Mouse (Mus musculus): ENCODE data around the gene Ogg1. TPM values are rescaled to one million over a fixed set of nuclear protein-coding genes. Genes with fewer than 3 reads are reported as not detected.

The Ogg1 gene
- total and polyA plus RNA-seq, 2 experiments from 2014 or later, result 7.3 to 14.8 TPM

DNA sequence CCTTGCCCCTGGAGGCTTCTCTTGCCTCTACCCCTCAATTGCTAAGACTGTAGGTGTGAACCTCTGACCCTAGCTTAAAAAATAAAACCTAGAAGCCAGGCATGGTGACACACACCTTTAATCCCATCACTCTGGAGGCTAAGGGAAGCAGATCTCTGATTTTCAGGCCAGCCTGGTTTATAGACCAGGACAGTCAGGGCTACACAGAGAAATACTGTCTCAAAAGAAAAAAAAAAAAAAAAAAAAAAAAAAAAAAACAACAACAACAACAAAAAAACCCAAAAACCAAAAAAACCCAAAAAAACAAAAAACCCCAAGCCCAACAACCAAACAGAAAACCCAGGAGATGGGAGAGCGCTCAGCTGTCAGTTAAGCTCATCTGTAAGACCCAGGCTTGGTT is 40.8 kb downstream of the Ogg1 start:
- Histone ChIP-seq H3K4me2 (ENCODE audit: low read depth, low read length, poor library complexity, severe bottlenecking) (no peak overlapping the region), H3K9ac (replicated peaks; ENCODE audit: low read length, poor library complexity, severe bottlenecking) (no peak overlapping the region), H3K27me3 (ENCODE audit: insufficient read depth, low read length) (no peaks in the 10 kb centered on the region), H3K4me1 (ENCODE audit: insufficient read depth, low read length) (no peaks in the 10 kb centered on the region), H3K9me3 (ENCODE audit: low read length) (no peaks in the 10 kb centered on the region), H3K27ac (ENCODE audit: low read depth, low read length) (no peak overlapping the region), H3K4me3 (ENCODE audit: low read depth, low read length) (no peak overlapping the region), H3K36me3 (ENCODE audit: insufficient read depth, low read length) (peaks cover 47% of the 10 kb centered on the region)
- ATAC-seq (ENCODE audit: low FRiP score), result no peak
- TF ChIP-seq CTCF (IDR thresholded peaks at IDR 0.05), result no peak
- 100% methylated on average over 1 of the region's 1 CpGs for WGBS
- no peak for DNase-seq (ENCODE audit: low spot score)

DNA sequence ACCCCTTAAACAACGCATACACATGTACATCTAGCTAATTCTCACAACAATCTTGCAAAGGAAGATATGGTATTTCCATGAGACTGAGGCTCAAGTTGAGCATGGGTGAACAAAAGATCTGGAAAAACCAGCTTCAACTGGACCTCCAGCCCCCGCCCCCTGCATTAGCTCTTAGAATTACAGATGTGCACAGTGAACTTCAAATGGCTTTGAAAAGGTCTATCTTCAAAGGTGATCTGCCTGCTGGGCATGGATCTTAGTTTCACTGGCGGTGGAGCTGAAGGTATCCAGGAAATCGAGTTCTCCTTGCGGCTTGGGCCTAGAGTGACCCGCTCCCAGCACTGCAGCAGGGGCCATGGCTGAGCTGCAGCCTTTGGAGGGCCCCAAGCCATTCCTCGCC is 41.4 kb downstream of the Ogg1 start:
- ATAC-seq (ENCODE audit: low FRiP score), result no peak
- no peak for DNase-seq (ENCODE audit: low spot score)
- Histone ChIP-seq H3K4me2 (ENCODE audit: low read depth, low read length, poor library complexity, severe bottlenecking) (no peak overlapping the region), H3K4me1 (ENCODE audit: insufficient read depth, low read length) (no peaks in the 10 kb centered on the region), H3K4me3 (ENCODE audit: low read depth, low read length) (no peak overlapping the region), H3K36me3 (ENCODE audit: insufficient read depth, low read length) (peaks cover 52% of the 10 kb centered on the region), H3K9me3 (ENCODE audit: low read length) (no peaks in the 10 kb centered on the region), H3K27me3 (ENCODE audit: insufficient read depth, low read length) (no peaks in the 10 kb centered on the region), H3K9ac (replicated peaks; ENCODE audit: low read length, poor library complexity, severe bottlenecking) (no peak overlapping the region), H3K27ac (ENCODE audit: low read depth, low read length) (no peak overlapping the region)
- no peak for TF ChIP-seq CTCF (IDR thresholded peaks at IDR 0.05)
- WGBS, result 93% methylated on average over 7 of the region's 7 CpGs

DNA sequence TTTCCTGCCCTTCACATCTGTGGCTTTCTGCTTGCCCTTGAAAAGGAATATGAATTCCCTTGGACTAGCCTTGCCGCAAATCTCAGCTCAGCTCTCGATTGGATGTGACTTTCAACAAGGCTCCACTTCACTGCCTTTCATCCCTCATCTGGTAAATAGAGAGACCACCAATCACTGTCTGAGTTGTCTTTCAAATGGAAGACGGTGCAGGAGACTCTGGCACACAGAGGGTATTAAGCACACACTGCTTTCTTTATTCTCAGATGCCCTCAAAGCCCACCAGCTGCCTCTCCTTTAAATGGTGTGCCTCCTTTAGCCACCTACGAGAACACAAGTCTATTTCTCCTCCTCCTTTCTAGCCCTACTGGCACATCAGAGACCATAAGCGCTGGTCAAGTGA is 41.8 kb downstream of the Ogg1 start:
- WGBS, result 78% methylated on average over 5 of the region's 5 CpGs
- H3K27me3 ChIP-seq (ENCODE audit: insufficient read depth, low read length), result no peaks in the 10 kb centered on the region
- H3K36me3 ChIP-seq (ENCODE audit: insufficient read depth, low read length), result peaks cover 56% of the 10 kb centered on the region
- no peak overlapping the region for H3K27ac ChIP-seq (ENCODE audit: low read depth, low read length)
- no peak overlapping the region for H3K9ac ChIP-seq (replicated peaks; ENCODE audit: low read length, poor library complexity, severe bottlenecking)
- H3K4me3 ChIP-seq (ENCODE audit: low read depth, low read length), result no peak overlapping the region
- H3K4me1 ChIP-seq (ENCODE audit: insufficient read depth, low read length), result no peaks in the 10 kb centered on the region
- ATAC-seq (ENCODE audit: low FRiP score), result peak; percentile 27; the same call in 1 of the 2 replicates
- peak; percentile 22 for DNase-seq (ENCODE audit: low spot score)
- H3K4me2 ChIP-seq (ENCODE audit: low read depth, low read length, poor library complexity, severe bottlenecking), result no peak overlapping the region
- TF ChIP-seq CTCF (IDR thresholded peaks at IDR 0.05), result no peak
- no peaks in the 10 kb centered on the region for H3K9me3 ChIP-seq (ENCODE audit: low read length)

DNA sequence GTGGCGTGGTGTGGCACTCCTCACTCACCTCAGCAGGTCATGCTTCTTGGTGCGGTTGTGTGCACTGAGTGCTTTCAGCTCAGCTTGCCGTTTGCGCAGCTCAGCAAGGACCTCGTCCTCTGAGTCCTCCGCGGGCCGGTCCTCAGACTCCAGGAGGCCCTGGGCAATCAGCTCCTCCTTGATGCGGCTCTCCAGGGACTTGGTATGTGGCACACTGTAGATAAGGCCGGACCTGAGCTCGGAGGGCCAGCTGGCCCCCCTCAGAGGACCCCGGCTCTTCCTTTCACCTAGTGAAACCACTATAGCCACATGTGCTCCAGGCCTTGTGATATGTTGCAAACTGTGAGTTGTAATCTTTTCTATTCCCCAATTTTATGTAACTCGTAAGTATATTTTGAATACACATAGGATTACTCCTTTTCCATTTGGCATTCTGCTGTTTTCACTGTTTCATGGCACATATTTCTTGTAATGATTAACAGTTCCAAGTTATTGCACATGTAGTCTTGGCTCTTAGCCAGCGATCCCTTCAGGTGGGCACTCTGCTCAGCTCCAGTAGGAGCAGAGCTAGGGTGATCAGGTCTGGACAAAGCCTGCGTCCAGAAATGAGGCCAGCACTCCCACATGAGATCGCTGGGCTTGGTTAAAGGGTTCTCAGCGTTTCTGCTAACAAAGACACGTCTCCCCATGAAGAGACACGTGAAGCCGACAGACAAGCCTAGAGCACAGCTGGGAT is 43.6 kb downstream of the Ogg1 start:
- 94% methylated on average over 20 of the region's 20 CpGs for WGBS
- H3K36me3 ChIP-seq (ENCODE audit: insufficient read depth, low read length), result peaks cover 69% of the 10 kb centered on the region
- H3K4me1 ChIP-seq (ENCODE audit: insufficient read depth, low read length), result no peaks in the 10 kb centered on the region
- no peaks in the 10 kb centered on the region for H3K27me3 ChIP-seq (ENCODE audit: insufficient read depth, low read length)
- no peak for TF ChIP-seq CTCF (IDR thresholded peaks at IDR 0.05)
- no peak overlapping the region for H3K4me3 ChIP-seq (ENCODE audit: low read depth, low read length)
- H3K9me3 ChIP-seq (ENCODE audit: low read length), result no peaks in the 10 kb centered on the region
- H3K4me2 ChIP-seq (ENCODE audit: low read depth, low read length, poor library complexity, severe bottlenecking), result no peak overlapping the region
- DNase-seq (ENCODE audit: low spot score) (no peak), ATAC-seq (ENCODE audit: low FRiP score) (no peak)
- H3K27ac ChIP-seq (ENCODE audit: low read depth, low read length), result no peak overlapping the region
- H3K9ac ChIP-seq (replicated peaks; ENCODE audit: low read length, poor library complexity, severe bottlenecking), result no peak overlapping the region

DNA sequence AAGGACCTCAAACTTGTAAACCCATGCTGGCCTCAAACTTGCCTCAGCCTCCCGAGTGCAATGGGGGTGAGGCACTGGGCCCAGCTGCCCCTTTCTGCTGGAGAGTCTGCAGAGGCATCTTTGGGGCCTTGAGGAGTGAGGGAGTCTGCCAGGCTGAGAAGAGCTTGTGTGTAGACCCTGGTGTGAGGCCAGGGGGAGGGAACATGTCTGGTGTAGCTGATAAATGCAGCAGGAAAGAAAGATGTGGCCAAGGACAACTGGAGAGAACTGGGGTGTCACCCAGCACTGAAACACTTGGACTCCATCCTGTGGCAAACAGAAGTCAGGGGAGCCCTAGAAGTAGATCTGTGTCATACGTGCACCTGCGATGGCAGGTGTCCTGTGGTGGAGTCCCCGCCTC is 46.7 kb downstream of the Ogg1 start:
- peaks cover 65% of the 10 kb centered on the region for H3K36me3 ChIP-seq (ENCODE audit: insufficient read depth, low read length)
- H3K27ac ChIP-seq (ENCODE audit: low read depth, low read length), result no peak overlapping the region
- H3K27me3 ChIP-seq (ENCODE audit: insufficient read depth, low read length), result no peaks in the 10 kb centered on the region
- no peak for DNase-seq (ENCODE audit: low spot score)
- H3K4me3 ChIP-seq (ENCODE audit: low read depth, low read length), result no peak overlapping the region
- no peaks in the 10 kb centered on the region; the same call in 1 of the 2 replicates for H3K4me1 ChIP-seq (ENCODE audit: insufficient read depth, low read length)
- no peak for TF ChIP-seq CTCF (IDR thresholded peaks at IDR 0.05)
- WGBS, result 95% methylated on average over 4 of the region's 4 CpGs
- no peak overlapping the region for H3K4me2 ChIP-seq (ENCODE audit: low read depth, low read length, poor library complexity, severe bottlenecking)
- H3K9ac ChIP-seq (replicated peaks; ENCODE audit: low read length, poor library complexity, severe bottlenecking), result no peak overlapping the region
- ATAC-seq (ENCODE audit: low FRiP score), result no peak
- H3K9me3 ChIP-seq (ENCODE audit: low read length), result no peaks in the 10 kb centered on the region

DNA sequence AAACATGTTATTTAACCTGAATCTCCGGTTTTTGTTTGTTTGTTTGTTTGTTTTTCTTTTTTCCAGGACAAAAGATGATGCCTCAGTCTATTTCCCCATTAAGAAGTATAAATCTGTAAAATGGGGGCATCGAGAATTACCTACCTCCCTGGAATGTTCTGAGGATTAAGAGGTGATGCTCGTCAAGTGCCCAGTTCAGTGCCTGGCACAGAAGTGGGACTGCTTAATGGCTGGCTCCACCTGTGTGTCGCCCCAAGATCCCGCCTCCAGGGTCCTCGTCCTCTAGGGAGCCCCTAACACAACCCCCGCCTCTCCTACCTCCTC is 50.4 kb downstream of the Ogg1 start:
- Histone ChIP-seq H3K27me3 (ENCODE audit: insufficient read depth, low read length) (no peaks in the 10 kb centered on the region), H3K4me1 (ENCODE audit: insufficient read depth, low read length) (no peaks in the 10 kb centered on the region; the same call in 1 of the 2 replicates), H3K9ac (replicated peaks; ENCODE audit: low read length, poor library complexity, severe bottlenecking) (peak overlapping the region; percentile 97), H3K36me3 (ENCODE audit: insufficient read depth, low read length) (peaks cover 42% of the 10 kb centered on the region), H3K9me3 (ENCODE audit: low read length) (no peaks in the 10 kb centered on the region), H3K4me2 (ENCODE audit: low read depth, low read length, poor library complexity, severe bottlenecking) (peak overlapping the region; percentile 95), H3K4me3 (ENCODE audit: low read depth, low read length) (peak overlapping the region; percentile 99), H3K27ac (ENCODE audit: low read depth, low read length) (peak overlapping the region; percentile 92)
- DNase-seq (ENCODE audit: low spot score) (no peak), ATAC-seq (ENCODE audit: low FRiP score) (no peak)
- WGBS, result 8% methylated on average over 7 of the region's 7 CpGs
- TF ChIP-seq CTCF (IDR thresholded peaks at IDR 0.05), result no peak; the same call in 1 of the 2 replicates
